Mouse (Mus musculus): Measurements from ENCODE around the gene Pcnx4. TPM values are rescaled to one million over a fixed set of nuclear protein-coding genes. Genes with fewer than 3 reads are reported as not detected.

Pcnx4 gene
- polyA plus RNA-seq (2012; rRNA removed), result 2.0 TPM in 2 replicates

GRCm38 (mm10) chr12:72536021-72536597, at the start of gene Pcnx4:
Gene Pcnx4 (plus strand): TSS chr12:72536383.

Other genes starting within 250 kb of the Pcnx4 start
- 0.48 and 0.60 TPM in 2 replicates for gene Rtn1, start 127.3 kb upstream of the Pcnx4 start, polyA plus RNA-seq (2012; rRNA removed)
- 0.06 and 0.07 TPM in 2 replicates for gene Lrrc9, start 94.5 kb upstream of the Pcnx4 start, polyA plus RNA-seq (2012; rRNA removed)
- 0.13 and 0.14 TPM in 2 replicates for gene Gm4756, start 113.3 kb downstream of the Pcnx4 start, polyA plus RNA-seq (2012; rRNA removed)
- 61.7 and 64.7 TPM in 2 replicates for gene Dhrs7, start 128.5 kb downstream of the Pcnx4 start, polyA plus RNA-seq (2012; rRNA removed)
- 47.3 and 47.7 TPM in 2 replicates for gene Ppm1a, start 221.1 kb downstream of the Pcnx4 start, polyA plus RNA-seq (2012; rRNA removed)

Data from liver, embryonic 18 days (tissue).